Mouse (Mus musculus): ENCODE results near the gene Mtfr1l.

Gene Mtfr1l

GRCm38 (mm10) chr4:134557626-134558249 is 22.6 kb upstream of the Mtfr1l start:
- DNase-seq (ENCODE audit: low spot score in 2 of 2), result no peak

- no peak for DNase-seq (ENCODE audit: low spot score in 2 of 2)
Measured at GRCm38 (mm10) chr4:134555956-134556580, 20.9 kb upstream of the Mtfr1l start.

DNA sequence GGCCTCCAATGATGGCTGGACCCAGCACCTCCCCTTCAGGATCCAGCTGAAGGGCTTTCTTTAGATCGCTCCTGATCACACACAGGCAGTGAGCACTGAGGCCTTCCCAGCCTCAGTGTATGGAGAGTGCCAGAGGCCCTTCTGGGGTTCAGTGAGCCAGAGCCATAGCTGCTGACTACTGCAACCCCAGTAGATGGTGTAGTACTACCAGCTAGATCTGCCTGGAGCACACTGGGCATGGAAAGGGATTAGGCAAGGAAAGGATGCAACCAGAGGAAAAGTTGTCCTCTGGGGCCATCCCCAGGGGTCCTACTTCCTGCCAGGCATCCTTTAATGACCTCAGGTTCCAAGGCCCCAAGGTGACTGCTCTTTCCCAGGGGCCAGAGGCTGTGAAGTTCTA is 18.4 kb upstream of the Mtfr1l start:
- DNase-seq (ENCODE audit: low spot score in 2 of 2), result no peak

DNA sequence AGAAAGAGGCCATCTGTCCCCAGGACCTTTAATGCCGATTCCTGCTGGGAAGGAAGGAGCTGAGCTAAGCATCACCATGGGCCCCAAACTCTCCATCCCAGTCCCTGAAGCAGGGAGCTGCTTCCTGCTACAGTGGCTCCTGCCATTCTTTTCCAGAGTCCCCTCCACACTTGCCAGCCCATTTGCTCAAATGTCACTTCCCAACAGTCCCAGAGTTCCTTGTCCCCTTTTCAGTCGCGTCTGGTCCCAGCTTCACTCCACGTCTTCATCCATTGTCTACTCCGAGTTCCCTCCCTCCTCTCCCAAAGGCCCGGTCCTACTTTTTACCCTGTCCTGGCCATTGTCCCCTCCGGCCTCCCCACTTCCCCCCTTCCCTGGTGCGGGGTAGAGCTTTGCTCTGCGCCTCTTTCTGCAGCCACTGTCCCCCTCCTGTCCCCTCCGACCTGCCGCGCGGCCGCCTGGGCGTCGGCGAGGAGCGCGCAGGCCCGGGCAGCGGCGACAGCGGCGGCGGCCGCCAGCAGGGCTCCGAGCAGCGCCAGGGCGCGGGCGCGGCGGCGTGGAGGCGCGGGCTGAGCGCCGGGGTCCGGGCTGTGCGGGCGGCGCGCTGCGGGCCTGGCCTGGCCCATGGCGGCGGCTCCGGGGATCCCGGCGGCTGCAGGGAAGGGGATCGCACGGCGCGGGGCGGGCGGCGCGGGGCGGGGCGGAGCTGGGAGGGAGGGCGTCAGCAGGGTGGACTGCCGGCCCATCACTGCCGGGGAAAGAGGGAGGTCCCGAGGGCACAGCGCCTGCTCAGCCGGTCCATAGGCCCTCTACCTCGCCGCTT is 16.5 kb upstream of the Mtfr1l start, which contains the start of gene Selenon:
TSS of gene Selenon (minus strand) at position 673 of the 823 bp plus-strand sequence.
- no peak for DNase-seq (ENCODE audit: low spot score in 2 of 2)

DNA sequence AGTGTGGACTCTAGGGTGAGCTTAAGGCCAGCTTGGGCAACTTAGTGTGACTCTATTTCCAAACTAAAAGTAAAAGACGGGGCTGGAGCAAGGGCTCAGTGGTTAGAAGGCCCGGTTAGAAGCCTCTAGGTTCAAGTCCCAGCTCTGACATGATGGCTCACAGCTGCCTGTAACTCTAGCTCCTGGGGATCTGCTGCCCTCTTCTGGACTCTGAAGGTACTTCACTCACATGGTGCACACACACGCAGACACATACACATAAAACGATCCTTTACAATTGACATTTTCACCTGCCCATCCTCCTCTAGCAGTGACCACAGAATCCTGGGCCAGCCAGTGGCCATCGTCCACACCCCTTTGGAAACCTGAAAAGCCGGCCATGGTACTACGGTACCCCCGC is 14.7 kb upstream of the Mtfr1l start:
- DNase-seq (ENCODE audit: low spot score in 2 of 2), result no peak

DNA sequence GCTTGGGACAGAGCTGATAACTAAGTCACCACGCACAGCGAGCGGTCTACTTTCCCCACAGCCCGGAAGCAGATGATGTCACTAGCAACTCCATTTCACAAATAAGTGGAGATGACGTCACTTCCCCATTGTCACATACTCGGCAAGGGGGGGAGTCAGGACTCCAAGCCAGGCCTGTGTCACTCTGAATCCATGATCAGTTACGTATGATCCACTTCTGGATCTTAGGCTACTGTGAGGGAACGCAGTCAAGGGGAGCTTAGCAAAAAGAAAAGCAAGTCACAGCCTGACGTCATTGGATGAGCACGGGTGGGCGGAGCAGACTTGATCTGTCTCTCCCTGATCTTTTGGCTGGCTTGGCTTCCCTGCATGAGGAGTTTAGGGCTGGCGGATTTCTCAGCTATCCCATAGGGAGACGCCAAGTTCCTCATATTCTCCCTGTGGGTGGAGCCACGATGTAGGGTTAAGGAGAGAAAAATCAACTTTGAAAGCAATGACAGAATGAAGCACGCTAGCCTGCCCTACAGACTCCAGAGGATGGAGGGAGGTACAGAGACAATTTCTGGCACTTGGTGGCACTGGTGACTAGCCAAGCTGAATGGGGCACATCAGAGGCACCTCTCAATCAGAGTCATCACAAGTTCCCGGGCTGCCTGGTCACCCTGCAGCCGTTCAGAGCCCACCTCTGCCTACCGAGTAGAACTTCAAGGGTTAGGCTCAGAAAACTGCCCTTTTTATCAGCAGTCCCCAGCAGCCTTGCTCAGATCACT is 13.2 kb upstream of the Mtfr1l start:
- no peak for DNase-seq (ENCODE audit: low spot score in 2 of 2)

- no peak for DNase-seq (ENCODE audit: low spot score in 2 of 2)
Measured at GRCm38 (mm10) chr4:134546814-134547705, 11.9 kb upstream of the Mtfr1l start.

DNA sequence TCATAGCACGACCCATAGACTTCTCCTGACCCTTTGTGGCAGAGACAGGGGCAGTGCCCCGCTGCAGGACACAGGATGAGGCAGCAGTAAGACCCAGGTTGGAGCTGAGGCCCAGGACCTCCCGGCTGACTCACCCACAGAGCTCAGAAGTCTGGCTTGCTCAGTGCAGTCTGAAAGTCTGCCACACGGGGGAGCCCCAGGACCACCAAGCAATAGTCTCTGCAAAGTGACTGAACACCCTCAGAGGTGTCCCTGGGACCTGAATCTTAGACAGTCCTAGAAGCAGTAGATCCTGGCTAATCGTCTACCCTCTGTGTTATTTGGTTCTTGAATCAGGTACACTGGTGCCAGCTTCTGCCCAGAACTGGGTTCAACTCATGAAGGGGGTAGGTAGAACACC is 8.1 kb upstream of the Mtfr1l start:
- DNase-seq (ENCODE audit: low spot score in 2 of 2), result peak; percentile 84 to 91

DNA sequence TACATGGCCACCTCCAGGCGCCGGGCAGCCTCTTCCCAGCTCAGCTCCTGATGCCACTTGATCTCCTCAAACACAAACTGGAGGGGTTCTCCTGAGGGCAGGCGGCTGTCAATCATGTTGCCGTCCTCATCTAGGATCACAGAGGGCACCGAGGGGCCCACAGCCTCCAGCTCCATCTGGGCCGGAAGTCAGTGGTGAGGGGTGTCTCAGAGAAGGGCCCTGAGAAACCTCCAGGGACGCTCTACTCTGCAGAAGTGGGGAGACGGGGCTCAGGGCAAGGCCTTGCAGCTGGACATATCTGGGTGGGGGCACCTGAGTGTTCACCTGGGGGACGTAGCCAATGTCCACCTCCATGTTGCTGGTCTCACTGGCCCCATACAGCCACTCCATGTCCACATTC is 7.5 kb upstream of the Mtfr1l start:
- no peak for DNase-seq (ENCODE audit: low spot score in 2 of 2)

DNA sequence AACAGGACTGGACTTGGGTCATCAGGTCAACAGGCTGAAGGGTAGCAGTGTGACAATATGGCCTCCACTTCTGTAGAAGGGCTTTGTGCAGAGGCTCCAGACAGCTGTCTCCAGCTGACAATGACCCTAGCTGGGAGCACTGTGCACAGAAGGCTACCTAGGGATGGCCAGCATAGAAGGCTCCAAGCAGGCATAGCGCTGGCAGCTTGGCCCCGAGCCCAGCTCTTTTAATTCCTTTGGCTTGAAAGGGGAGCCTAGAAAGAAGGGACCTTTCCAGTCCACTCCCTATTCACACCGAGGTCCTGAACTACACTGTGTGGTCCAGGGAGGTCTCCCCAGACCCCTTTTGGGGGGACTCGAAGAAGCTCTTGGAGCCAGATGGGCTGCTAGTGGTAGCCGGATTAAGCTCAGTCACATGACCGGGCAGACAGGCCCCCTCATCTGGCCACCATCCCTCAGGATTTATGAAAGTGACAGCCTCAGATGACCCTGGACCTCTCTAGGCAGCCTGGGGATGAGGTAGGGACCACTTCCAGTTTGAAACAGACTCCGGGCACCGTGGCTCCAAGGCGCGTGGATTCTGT is 3.9 kb upstream of the Mtfr1l start:
- DNase-seq (ENCODE audit: low spot score in 2 of 2), result no peak

DNA sequence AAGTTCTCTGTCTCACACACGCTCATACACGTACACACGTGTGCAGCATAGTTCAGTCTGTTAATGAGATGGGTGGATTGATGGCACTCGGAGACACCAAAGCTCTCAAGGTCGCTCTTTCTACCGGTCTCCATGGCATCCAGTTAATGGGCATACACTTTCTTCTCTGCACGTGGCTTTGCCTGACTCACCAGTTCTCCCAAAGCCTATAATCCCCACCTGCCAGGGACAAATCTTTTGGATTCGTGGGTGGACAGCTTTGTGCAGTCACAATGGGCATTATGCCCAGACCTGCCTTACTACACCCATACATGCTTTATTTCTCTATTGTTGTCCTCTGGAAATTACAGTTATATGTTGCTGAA is 582 bp upstream of the Mtfr1l start:
- DNase-seq (ENCODE audit: low spot score in 2 of 2), result no peak

- peak; percentile 64 to 72 for DNase-seq (ENCODE audit: low spot score in 2 of 2)
Measured at GRCm38 (mm10) chr4:134534124-134534886, 882 bp downstream of the Mtfr1l start.

DNA sequence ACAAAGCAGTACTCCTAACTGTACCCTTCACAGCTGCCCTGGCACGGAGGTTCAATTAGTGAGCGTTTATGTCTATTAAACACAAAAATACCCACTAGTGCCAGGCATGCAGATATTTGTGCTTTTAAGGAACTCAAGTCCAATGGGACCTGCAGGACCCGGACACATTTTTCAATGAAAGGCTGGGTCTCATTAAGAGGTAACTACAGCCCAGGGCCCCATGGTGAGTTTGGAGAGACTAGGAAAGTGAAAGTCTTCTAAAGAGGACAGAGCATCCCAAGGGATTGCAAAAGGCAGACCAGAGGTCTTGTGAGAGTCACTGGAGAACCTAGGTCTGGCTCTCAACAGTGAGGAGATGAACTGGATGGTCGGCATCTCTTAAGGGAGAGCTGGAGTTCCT is 1.8 kb downstream of the Mtfr1l start:
- no peak for DNase-seq (ENCODE audit: low spot score in 2 of 2)

DNA sequence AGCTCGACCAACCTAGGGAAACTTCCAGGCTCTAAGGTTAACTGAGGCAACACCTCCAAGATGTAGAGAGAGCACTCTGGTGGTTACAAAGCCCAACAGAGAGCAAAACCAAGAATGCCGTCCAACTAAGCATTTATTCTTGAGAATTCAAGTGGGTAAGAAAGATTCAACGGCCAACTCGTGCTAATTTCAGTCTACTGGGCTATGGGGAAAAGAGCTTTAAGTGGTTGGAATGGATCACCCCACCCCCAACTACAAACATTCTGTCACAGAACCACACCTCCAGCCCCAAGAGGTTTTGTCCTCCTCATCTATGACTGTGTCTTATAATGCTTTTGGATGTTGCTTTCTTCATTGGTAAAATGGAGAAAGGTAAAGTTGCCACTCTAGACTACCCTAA is 2.3 kb downstream of the Mtfr1l start:
- DNase-seq (ENCODE audit: low spot score in 2 of 2), result no peak

DNA sequence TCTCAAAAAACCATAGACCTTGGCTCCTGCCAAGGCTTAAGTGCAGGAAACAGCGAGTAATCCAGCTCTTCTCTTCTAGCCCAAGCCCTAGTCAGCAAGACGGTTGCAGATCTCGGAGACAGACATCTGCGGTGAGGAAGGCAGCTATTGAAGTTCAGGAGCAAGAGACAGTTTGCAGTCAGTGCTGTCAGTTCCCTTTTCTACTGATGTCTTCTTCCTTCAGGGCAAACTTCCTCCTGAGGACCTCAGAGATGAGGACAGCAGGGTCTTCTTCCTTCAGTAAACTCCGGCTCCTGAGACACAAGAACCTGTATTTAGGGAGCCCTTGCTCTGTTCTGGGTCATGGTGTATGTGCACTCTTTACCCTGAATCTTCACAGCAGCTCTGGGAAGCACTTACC is 9.0 kb downstream of the Mtfr1l start:
- no peak for DNase-seq (ENCODE audit: low spot score in 2 of 2)

GRCm38 (mm10) chr4:134525806-134526205 is 9.4 kb downstream of the Mtfr1l start:
- DNase-seq (ENCODE audit: low spot score in 2 of 2), result no peak

- no peak for DNase-seq (ENCODE audit: low spot score in 2 of 2)
Measured at GRCm38 (mm10) chr4:134523447-134523846, 11.7 kb downstream of the Mtfr1l start.

- DNase-seq (ENCODE audit: low spot score in 2 of 2), result no peak
Measured at GRCm38 (mm10) chr4:134519281-134519680, 15.9 kb downstream of the Mtfr1l start.

- DNase-seq (ENCODE audit: low spot score in 2 of 2), result no peak
Measured at GRCm38 (mm10) chr4:134518541-134518940, 16.6 kb downstream of the Mtfr1l start.

DNA sequence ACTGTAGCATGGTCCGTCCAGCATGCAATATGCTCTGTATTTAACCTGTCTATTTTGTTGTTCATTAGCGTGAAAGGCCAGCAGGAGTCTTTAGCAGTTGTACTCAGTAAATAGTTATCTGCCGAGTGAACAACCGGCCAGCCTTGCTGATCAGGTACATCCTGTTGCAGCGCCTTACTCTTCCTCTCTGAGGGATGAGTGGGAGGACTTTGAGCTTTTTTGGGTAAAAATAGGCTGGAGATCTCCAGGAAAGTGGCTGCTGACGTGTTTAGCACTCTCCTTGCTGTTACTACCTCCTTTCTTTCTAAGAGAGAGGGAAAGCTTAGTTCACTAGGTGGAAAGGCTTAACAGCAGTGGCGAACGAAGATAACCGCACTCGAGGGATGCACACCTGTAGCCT is 17.5 kb downstream of the Mtfr1l start:
- DNase-seq (ENCODE audit: low spot score in 2 of 2), result no peak
